Mouse (Mus musculus): ENCODE data around the gene Nptx1. TPM values are rescaled to one million over a fixed set of nuclear protein-coding genes. Genes with fewer than 3 reads are reported as not detected.

Nptx1 gene
- total and polyA plus RNA-seq, 2 experiments: 0.09 TPM

- Histone ChIP-seq H3K4me3 (ENCODE audit: insufficient read depth, low read depth, low read length) (no peak overlapping the region), H3K27ac (replicated peaks; ENCODE audit: insufficient read depth, low read depth, low read length) (no peak overlapping the region), H3K9ac (ENCODE audit: low read depth, low read length) (no peak overlapping the region), H3K79me2 (ENCODE audit: control insufficient read depth, insufficient read depth, low read length) (no peaks in the 10 kb centered on the region), H3K36me3 (ENCODE audit: control insufficient read depth, insufficient read depth, low read length) (no peaks in the 10 kb centered on the region), H3K27me3 (ENCODE audit: control insufficient read depth, insufficient read depth, low read length) (peaks cover 41% of the 10 kb centered on the region), H3K4me1 (ENCODE audit: control insufficient read depth, insufficient read depth, low read length) (peaks cover 6% of the 10 kb centered on the region)
- 80% methylated on average over 3 of the region's 3 CpGs for WGBS
- TF ChIP-seq POLR2A (IDR thresholded peaks at IDR 0.05; ENCODE audit: extremely low read depth, insufficient read depth, low read length): no peak
- no peak for TF ChIP-seq CTCF (IDR thresholded peaks at IDR 0.05; ENCODE audit: low read depth, low read length)
- no peak for DNase-seq (ENCODE audit: extremely low read depth, low read depth, low spot score)
These were observed 2.3 kb downstream of the Nptx1 start for GRCm38 (mm10) chr11:119545281-119545680.

GRCm38 (mm10) chr11:119544518-119545105, 2.9 kb downstream of the Nptx1 start:
- WGBS: 69% methylated on average over 15 of the region's 15 CpGs
- Histone ChIP-seq H3K36me3 (ENCODE audit: control insufficient read depth, insufficient read depth, low read length) (no peaks in the 10 kb centered on the region), H3K4me1 (ENCODE audit: control insufficient read depth, insufficient read depth, low read length) (peaks cover 6% of the 10 kb centered on the region), H3K9ac (ENCODE audit: low read depth, low read length) (no peak overlapping the region), H3K27me3 (ENCODE audit: control insufficient read depth, insufficient read depth, low read length) (peaks cover 40% of the 10 kb centered on the region), H3K4me3 (ENCODE audit: insufficient read depth, low read depth, low read length) (no peak overlapping the region), H3K79me2 (ENCODE audit: control insufficient read depth, insufficient read depth, low read length) (no peaks in the 10 kb centered on the region), H3K27ac (replicated peaks; ENCODE audit: insufficient read depth, low read depth, low read length) (no peak overlapping the region)
- TF ChIP-seq CTCF (IDR thresholded peaks at IDR 0.05; ENCODE audit: low read depth, low read length): no peak
- TF ChIP-seq POLR2A (IDR thresholded peaks at IDR 0.05; ENCODE audit: extremely low read depth, insufficient read depth, low read length): no peak
- DNase-seq (ENCODE audit: extremely low read depth, low read depth, low spot score): peak; percentile 24

GRCm38 (mm10) chr11:119543816-119544517, 3.6 kb downstream of the Nptx1 start:
- WGBS: 76% methylated on average over 16 of the region's 16 CpGs

GRCm38 (mm10) chr11:119542886-119543285, 4.7 kb downstream of the Nptx1 start:
- peaks cover 6% of the 10 kb centered on the region for H3K4me1 ChIP-seq (ENCODE audit: control insufficient read depth, insufficient read depth, low read length)
- TF ChIP-seq POLR2A (IDR thresholded peaks at IDR 0.05; ENCODE audit: extremely low read depth, insufficient read depth, low read length) (no peak), CTCF (IDR thresholded peaks at IDR 0.05; ENCODE audit: low read depth, low read length) (no peak)
- H3K79me2 ChIP-seq (ENCODE audit: control insufficient read depth, insufficient read depth, low read length): no peaks in the 10 kb centered on the region
- WGBS: 71% methylated on average over 5 of the region's 5 CpGs
- no peak overlapping the region for H3K27ac ChIP-seq (replicated peaks; ENCODE audit: insufficient read depth, low read depth, low read length)
- no peak overlapping the region for H3K9ac ChIP-seq (ENCODE audit: low read depth, low read length)
- H3K36me3 ChIP-seq (ENCODE audit: control insufficient read depth, insufficient read depth, low read length): no peaks in the 10 kb centered on the region
- no peak for DNase-seq (ENCODE audit: extremely low read depth, low read depth, low spot score)
- peaks cover 25% of the 10 kb centered on the region for H3K27me3 ChIP-seq (ENCODE audit: control insufficient read depth, insufficient read depth, low read length)
- no peak overlapping the region for H3K4me3 ChIP-seq (ENCODE audit: insufficient read depth, low read depth, low read length)

More at GRCm38 (mm10) chr11:119543816-119544517, 3.6 kb downstream of the Nptx1 start:
- TF ChIP-seq POLR2A (IDR thresholded peaks at IDR 0.05; ENCODE audit: extremely low read depth, insufficient read depth, low read length) (no peak), CTCF (IDR thresholded peaks at IDR 0.05; ENCODE audit: low read depth, low read length) (no peak)
- DNase-seq (ENCODE audit: extremely low read depth, low read depth, low spot score): no peak
- Histone ChIP-seq H3K36me3 (ENCODE audit: control insufficient read depth, insufficient read depth, low read length) (no peaks in the 10 kb centered on the region), H3K27me3 (ENCODE audit: control insufficient read depth, insufficient read depth, low read length) (peaks cover 34% of the 10 kb centered on the region), H3K4me3 (ENCODE audit: insufficient read depth, low read depth, low read length) (no peak overlapping the region), H3K27ac (replicated peaks; ENCODE audit: insufficient read depth, low read depth, low read length) (no peak overlapping the region), H3K9ac (ENCODE audit: low read depth, low read length) (no peak overlapping the region), H3K79me2 (ENCODE audit: control insufficient read depth, insufficient read depth, low read length) (no peaks in the 10 kb centered on the region), H3K4me1 (ENCODE audit: control insufficient read depth, insufficient read depth, low read length) (peaks cover 6% of the 10 kb centered on the region)

- TF ChIP-seq CTCF (IDR thresholded peaks at IDR 0.05; ENCODE audit: low read depth, low read length): peak; percentile 28; the same call in 1 of the 2 replicates
- no peak for TF ChIP-seq POLR2A (IDR thresholded peaks at IDR 0.05; ENCODE audit: extremely low read depth, insufficient read depth, low read length)
- peaks cover 20% of the 10 kb centered on the region for H3K27me3 ChIP-seq (ENCODE audit: control insufficient read depth, insufficient read depth, low read length)
- no peak for DNase-seq (ENCODE audit: extremely low read depth, low read depth, low spot score)
- H3K36me3 ChIP-seq (ENCODE audit: control insufficient read depth, insufficient read depth, low read length): no peaks in the 10 kb centered on the region
- no peak overlapping the region for H3K27ac ChIP-seq (replicated peaks; ENCODE audit: insufficient read depth, low read depth, low read length)
- no peak overlapping the region for H3K4me3 ChIP-seq (ENCODE audit: insufficient read depth, low read depth, low read length)
- no peak overlapping the region for H3K9ac ChIP-seq (ENCODE audit: low read depth, low read length)
- no peaks in the 10 kb centered on the region for H3K79me2 ChIP-seq (ENCODE audit: control insufficient read depth, insufficient read depth, low read length)
- WGBS: 41% methylated on average over 9 of the region's 9 CpGs
- peaks cover 3% of the 10 kb centered on the region for H3K4me1 ChIP-seq (ENCODE audit: control insufficient read depth, insufficient read depth, low read length)
These were observed 5.2 kb downstream of the Nptx1 start for GRCm38 (mm10) chr11:119542371-119542770.

- Histone ChIP-seq H3K27me3 (ENCODE audit: control insufficient read depth, insufficient read depth, low read length) (peaks cover 10% of the 10 kb centered on the region; the same call in 1 of the 2 replicates), H3K27ac (replicated peaks; ENCODE audit: insufficient read depth, low read depth, low read length) (no peak overlapping the region), H3K4me3 (ENCODE audit: insufficient read depth, low read depth, low read length) (no peak overlapping the region), H3K36me3 (ENCODE audit: control insufficient read depth, insufficient read depth, low read length) (no peaks in the 10 kb centered on the region), H3K4me1 (ENCODE audit: control insufficient read depth, insufficient read depth, low read length) (no peaks in the 10 kb centered on the region), H3K79me2 (ENCODE audit: control insufficient read depth, insufficient read depth, low read length) (no peaks in the 10 kb centered on the region), H3K9ac (ENCODE audit: low read depth, low read length) (no peak overlapping the region)
- WGBS: 71% methylated on average over 9 of the region's 9 CpGs
- no peak for TF ChIP-seq POLR2A (IDR thresholded peaks at IDR 0.05; ENCODE audit: extremely low read depth, insufficient read depth, low read length)
- TF ChIP-seq CTCF (IDR thresholded peaks at IDR 0.05; ENCODE audit: low read depth, low read length): no peak
- DNase-seq (ENCODE audit: extremely low read depth, low read depth, low spot score): no peak
These were observed 6.5 kb downstream of the Nptx1 start for GRCm38 (mm10) chr11:119541082-119541481.
